Mouse (Mus musculus) lung, postnatal 36 days (tissue): ENCODE data around the gene Pmm1.
A peak's percentile ranks its signal among the peaks of the same experiment; 100 is the strongest.
"Not testable (repeated sequence)": the region's sequence is repeated elsewhere in the genome, so short reads cannot be mapped to it uniquely, and the experiment has no call there.

Experiments used
- DNase-seq: peaks from one replicate; pipeline ENCODE4 v3.0.0; 2022; ENCODE audit warnings: mixed read lengths

The Pmm1 gene

GRCm38 (mm10) chr15:81960171-81961077, at the start of gene Pmm1:
Pmm1 (minus strand) TSS chr15:81960930.
- DNase-seq = peak; percentile 100

DNA sequence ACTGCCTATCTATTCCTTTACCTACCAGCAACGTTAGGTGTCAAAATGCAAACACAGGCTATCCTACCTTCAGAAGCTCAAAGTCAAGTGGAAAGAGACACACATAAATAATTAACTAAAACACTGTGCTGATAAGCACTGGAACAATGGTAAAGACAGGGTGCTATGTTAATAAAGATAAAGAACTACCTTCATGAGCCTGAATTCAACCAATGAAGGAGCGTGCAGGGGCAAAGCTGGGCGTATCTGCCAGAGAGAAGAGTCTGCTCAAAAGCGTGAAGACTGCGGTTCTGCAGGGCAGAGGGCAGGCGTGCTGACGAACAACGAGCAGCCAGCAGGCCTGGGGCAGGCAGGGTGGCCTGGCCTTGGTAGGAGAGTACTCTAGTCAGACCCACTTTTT, 43.5 kb upstream of the Pmm1 start:
- no peak for DNase-seq

GRCm38 (mm10) chr15:81993992-81994391, 33.3 kb upstream of the Pmm1 start:
- no peak for DNase-seq

DNA sequence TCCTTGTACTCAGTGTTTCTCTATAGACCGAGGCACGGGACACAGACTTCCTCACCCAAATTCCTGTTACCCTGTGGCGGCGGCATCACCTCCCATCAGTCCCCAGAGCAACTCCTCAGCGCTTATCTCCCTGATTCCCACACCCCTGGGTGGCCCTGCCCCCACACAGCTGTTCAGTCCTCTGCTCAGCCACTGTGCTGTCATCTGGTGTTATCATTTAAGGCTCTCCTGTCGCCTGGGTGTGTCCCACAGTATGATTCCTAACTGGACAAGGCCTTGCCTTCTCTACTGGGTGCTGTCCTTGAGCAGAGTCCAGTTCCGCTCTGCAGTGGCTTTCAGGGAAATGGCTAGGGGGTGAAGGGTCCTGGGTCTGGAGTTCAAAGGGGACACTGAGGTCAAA, 29.8 kb upstream of the Pmm1 start:
- DNase-seq = no peak

- DNase-seq = peak; percentile 97
Observed at GRCm38 (mm10) chr15:81989371-81990062, 28.8 kb upstream of the Pmm1 start.

DNA sequence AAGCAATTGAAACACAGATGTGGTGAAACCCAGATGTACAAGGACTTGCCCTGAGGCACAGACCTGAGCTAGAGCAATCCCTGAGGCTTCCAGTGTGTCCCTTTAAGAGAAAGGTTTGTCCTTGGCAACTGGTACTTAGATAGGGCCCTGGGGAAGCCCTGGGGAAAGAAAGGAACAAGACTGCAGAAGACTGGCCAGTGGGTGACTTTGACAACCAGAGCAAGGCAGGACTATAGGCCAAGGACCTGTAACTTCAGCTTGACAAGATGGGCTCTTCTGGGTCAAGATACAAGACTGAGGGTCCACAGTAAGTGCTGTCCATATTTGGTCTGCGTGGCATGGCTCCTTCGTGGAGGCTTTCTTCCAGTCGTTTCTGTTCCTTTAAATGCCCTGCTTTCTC, 26.9 kb upstream of the Pmm1 start, which contains the start of gene Xrcc6:
TSS of gene Xrcc6 (plus strand) at position 190 of the 400 bp plus-strand sequence.
- no peak for DNase-seq

GRCm38 (mm10) chr15:81985267-81986161, 24.8 kb upstream of the Pmm1 start:
- no peak for DNase-seq

DNA sequence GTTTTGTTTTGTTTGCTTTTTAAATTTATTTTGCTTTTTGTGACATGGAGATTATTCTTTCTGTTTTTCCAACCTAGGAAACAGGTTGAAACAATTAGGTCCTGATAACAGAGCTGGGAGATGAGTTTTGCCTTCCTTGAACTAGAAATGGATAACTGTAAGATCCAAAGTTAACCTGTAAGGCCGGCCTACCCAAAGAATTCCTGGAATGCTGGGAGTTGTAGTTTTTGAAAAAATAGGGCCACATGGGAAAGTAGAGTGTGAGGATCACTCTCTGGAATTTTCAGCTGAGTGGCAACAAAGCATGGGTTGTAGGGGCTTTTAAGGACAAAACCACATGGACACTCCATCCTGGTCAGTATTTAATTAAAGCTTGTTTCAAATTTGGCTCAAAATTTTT, 21.4 kb upstream of the Pmm1 start:
- no peak for DNase-seq

DNA sequence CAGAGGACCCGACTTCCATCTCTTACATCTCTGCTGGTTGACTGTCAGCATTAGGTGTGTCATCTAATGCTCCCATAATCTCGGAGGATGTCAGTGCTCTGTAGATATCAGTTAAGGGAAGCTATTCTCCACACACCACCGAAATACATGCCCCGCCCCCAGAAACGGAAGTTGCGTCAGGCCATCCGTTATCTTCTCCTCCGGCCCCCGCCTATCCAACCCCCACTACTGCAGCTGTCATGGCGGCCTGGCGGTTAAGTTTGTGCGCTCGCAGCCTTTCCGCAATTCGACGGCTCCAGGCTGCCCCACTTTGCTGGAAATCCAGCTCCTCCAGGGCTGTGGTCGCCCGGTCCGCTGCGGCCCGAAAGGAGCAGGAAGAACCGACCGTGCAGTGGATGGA, 19.6 kb upstream of the Pmm1 start, which contains the start of gene 1700029P11Rik:
TSS of gene 1700029P11Rik (plus strand) at position 220 of the 400 bp plus-strand sequence.
- no peak for DNase-seq

DNA sequence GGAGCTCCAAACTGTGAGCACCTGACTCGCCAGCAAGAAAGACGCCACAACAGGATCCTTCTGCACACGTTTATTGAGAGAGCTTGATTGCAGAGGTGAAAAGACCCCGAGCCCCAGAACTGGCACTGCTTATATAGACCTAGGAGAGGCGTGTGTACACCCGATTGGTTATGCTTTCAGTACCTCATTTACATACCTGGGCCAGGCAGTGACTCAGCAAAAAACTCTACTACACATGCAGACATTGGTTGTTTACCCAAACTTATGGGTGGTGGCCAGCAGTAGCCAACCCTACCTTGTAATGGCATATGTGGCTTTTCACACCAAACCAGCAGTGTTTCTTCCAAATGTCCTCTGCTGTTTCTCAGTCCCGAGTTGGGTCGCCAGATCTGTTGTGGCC, 14.4 kb upstream of the Pmm1 start:
- not testable (repeated sequence) for DNase-seq

- DNase-seq = not testable (repeated sequence)
Observed at GRCm38 (mm10) chr15:81970498-81970897, 9.8 kb upstream of the Pmm1 start.

DNA sequence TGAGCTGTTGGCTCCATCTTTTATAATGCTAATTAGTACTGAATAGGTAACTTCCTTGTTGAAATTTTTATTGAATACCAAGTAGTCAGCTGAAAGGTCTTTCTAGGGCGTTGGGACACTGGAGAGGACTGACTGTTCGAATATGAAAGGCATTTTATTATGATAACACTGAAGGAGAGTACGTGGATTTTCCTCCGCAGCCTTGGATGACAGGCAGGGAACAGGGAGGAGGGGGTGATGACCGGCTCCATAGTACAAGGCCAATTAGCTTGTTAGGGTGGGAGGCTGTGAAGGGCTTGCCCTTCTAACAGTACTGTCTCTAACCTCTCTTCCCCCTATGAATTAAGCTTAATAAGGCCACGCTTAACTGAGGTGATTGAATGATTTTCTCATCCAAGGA, 8.9 kb upstream of the Pmm1 start:
- DNase-seq = not testable (repeated sequence)

GRCm38 (mm10) chr15:81969173-81969572, 8.4 kb upstream of the Pmm1 start:
- peak; percentile 56 for DNase-seq

DNA sequence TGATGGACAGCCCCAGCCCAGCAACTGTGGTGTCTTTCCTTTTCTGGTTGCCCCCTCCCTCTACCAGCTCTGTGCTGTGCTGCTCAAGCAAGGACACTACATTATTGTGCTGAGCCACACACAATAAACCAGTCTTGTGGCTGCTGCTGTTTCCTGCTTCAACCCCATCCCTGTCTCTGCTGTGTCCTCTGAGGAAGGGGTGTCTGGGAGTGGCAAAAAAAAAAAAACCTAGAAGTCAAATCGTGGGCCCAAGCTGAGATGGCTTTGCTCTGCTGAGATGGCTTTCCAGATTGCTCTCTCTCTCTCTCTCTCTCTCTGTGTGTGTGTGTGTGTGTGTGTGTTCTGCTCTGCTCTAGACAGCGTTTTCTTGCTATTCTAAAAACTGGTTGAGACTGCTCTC, 7.7 kb upstream of the Pmm1 start:
- DNase-seq = no peak

DNA sequence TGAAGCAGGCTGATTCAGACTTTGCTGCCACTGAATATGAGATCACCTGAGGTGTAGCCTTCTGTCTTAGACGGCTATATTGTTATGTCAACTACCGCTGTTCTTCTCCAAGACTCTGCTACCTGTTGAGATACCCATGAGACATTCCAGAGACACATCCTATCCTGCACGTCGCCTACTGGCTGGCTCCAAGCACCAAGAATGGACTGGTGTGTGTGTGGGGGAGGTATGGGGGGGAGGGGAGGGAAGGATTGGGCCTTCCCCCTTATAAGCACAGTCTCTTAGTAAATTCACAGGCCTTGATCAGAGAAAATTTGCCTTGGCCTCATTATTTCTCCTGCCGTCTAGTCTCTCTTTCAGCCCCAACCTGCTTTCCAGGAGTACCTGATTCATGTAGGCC, 7.1 kb upstream of the Pmm1 start:
- DNase-seq = no peak

GRCm38 (mm10) chr15:81966062-81966829, 5.5 kb upstream of the Pmm1 start:
- DNase-seq = peak; percentile 30

DNA sequence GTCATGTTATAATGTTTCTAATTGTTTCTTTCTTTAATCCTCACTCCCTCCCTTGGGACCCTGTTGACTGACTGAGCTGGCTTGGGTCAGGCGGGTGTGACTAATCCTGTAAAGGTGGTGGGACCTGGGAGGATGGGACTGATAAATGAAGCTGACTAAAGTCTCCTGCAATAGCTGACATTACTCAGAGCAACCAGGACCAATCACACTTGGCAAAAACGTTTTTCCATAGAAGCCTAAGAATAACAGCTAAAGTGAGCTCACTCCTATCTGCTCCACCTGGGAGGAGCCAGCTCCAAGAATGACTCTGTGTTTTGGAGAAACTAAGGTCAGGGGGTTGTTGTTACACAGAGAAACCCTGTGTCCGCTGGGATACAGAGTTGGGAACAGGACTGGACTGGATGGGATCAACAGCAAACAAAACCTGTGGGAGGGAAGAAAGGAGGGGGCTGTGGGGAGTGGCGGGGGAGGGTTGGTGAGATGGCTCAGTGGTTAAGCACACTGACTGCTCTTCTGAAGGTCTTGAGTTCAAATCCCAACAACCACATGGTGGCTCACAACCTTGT, 4.3 kb upstream of the Pmm1 start:
- DNase-seq = no peak

GRCm38 (mm10) chr15:81964262-81964661, 3.5 kb upstream of the Pmm1 start:
- no peak for DNase-seq

DNA sequence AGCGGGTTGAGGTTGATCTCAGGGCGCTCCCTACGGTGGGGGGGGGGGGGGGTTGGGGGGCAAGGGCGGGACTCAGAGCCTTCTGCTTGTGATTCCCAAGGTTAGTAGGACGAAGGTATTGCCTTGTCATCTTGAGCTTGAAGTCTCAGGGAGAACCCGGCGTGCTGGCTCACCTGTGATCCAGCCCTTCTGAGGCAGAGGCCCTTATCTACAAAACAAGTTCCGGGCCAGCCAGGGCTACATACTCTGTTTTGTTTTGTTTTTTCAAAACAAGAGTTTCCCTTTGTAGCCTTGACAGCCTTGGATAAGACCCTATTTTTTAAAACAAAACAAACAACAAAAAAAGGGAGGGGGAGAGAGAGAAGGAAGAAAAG, 335 bp upstream of the Pmm1 start:
- DNase-seq = no peak

DNA sequence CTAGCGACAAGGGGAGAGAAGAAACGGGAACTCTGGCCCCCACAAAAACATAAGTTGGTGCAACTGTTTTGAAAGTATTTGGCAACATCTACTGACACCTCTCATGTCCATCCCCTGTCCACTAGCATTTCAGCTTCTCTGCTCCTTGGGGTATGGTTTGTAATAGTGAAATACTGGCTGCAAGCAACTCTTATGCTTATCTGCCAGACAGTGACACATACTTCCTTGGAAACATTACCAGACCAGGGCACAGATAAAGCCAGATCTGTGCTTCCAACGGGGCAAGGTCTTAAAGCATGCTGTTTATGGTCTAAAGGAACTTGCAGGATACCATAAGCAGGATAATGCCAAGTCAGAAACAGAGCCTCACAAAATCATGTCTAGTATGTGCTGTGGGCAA, 1.8 kb downstream of the Pmm1 start:
- no peak for DNase-seq

DNA sequence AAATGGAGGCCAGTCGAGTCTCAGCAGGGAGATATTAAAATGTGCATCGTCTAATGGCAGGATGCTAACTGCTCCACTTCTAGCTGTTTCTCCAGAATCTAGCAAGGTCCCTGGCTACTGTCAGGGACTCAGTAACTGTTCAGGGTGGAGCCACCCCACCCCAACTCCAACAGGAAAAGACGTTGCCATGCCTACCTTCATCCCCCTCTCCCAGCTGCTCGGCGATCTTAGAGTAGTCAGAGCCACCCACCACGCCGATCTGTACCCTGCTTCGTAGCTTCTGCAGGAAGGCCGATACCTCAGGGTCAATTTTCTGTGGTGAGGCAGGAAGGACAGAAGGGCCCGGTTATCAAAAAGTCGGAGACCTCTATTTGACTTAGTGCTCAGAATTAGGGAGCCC, 3.1 kb downstream of the Pmm1 start:
- no peak for DNase-seq

- DNase-seq = peak; percentile 52
Observed at GRCm38 (mm10) chr15:81956457-81956856, 4.3 kb downstream of the Pmm1 start.
